Comparison of ENCODE assay signal across 9 mouse cellular contexts in genomic region chr17:24638840-24639239, GRCm38 (mm10). TPM values are rescaled to one million over a fixed set of nuclear protein-coding genes. Genes with fewer than 3 reads are reported as not detected.
DNase-seq lines count a peak whose midpoint lies in the region; ATAC-seq and TF ChIP-seq lines count a peak whose summit lies in the region.
"Had no signal": no experiment of that assay in that cellular context is flagged by ENCODE, and none has a peak within 500 bp of the region (broad histone marks: within the 10 kb centered on the region; RNA-seq: fewer than 3 reads in every experiment).

No protein-coding gene starts in this region.

- WGBS in forebrain, embryonic 10.5 days = 75% methylated on average over 9 of the region's 9 CpGs
- WGBS in forebrain, embryonic 15.5 days = 68% methylated on average over 9 of the region's 9 CpGs
- WGBS in heart, postnatal 0 days = 69% methylated on average over 9 of the region's 9 CpGs

- no peaks in the 10 kb centered on the region for H3K27me3 ChIP-seq in forebrain, embryonic 10.5 days (ENCODE audit: poor library complexity, severe bottlenecking)
- no peaks in the 10 kb centered on the region for H3K27me3 ChIP-seq in forebrain, embryonic 15.5 days
- no peaks in the 10 kb centered on the region for H3K27me3 ChIP-seq in heart, postnatal 0 days (ENCODE audit: control insufficient read depth, insufficient read depth, low read length)

- H3K4me3 ChIP-seq in forebrain, embryonic 10.5 days = no peak overlapping the region
- H3K4me3 ChIP-seq in forebrain, embryonic 15.5 days = no peak overlapping the region
- no peak overlapping the region for H3K4me3 ChIP-seq in heart, postnatal 0 days (ENCODE audit: low read depth, low read length)

- no peak overlapping the region for H3K9ac ChIP-seq in forebrain, embryonic 15.5 days (replicated peaks)
- H3K9ac ChIP-seq in heart, postnatal 0 days (replicated peaks; ENCODE audit: low read depth, low read length) = no peak overlapping the region

- peaks cover 41% of the 10 kb centered on the region for H3K36me3 ChIP-seq in forebrain, embryonic 10.5 days (replicated peaks)
- no peaks in the 10 kb centered on the region for H3K36me3 ChIP-seq in forebrain, embryonic 15.5 days
- peaks cover 28% of the 10 kb centered on the region for H3K36me3 ChIP-seq in heart, postnatal 0 days (replicated peaks; ENCODE audit: control insufficient read depth, insufficient read depth, low read length)

- H3K9me3 ChIP-seq in forebrain, embryonic 10.5 days = no peaks in the 10 kb centered on the region
- no peaks in the 10 kb centered on the region for H3K9me3 ChIP-seq in forebrain, embryonic 15.5 days
- H3K9me3 ChIP-seq in heart, postnatal 0 days (replicated peaks; ENCODE audit: control insufficient read depth, low read length) = no peaks in the 10 kb centered on the region

- TF ChIP-seq EP300 in heart, postnatal 0 days (IDR thresholded peaks at IDR 0.05; ENCODE audit: low read depth) = no peak

- peaks cover 48% of the 10 kb centered on the region for H3K4me1 ChIP-seq in forebrain, embryonic 10.5 days
- H3K4me1 ChIP-seq in forebrain, embryonic 15.5 days = no peaks in the 10 kb centered on the region
- peaks cover 8% of the 10 kb centered on the region for H3K4me1 ChIP-seq in heart, postnatal 0 days (ENCODE audit: control insufficient read depth, insufficient read depth)

- no peak for ATAC-seq in forebrain, embryonic 15.5 days (replicated peaks)
- peak; percentile 61 for ATAC-seq in heart, postnatal 0 days (ENCODE audit: insufficient read depth, low read depth)
- no peak for ATAC-seq in megakaryocyte, adult 5-6 weeks (ENCODE audit: poor library complexity, severe bottlenecking)
- ATAC-seq in CD4-positive, CD25-positive, alpha-beta regulatory T cell, adult 4 months = no peak

- no peak for DNase-seq in forebrain, embryonic 10.5 days (ENCODE audit: extremely low spot score, low spot score)
- no peak for DNase-seq in heart, postnatal 0 days (ENCODE audit: low spot score)
- DNase-seq in kidney, postnatal 14 days = peak; percentile 88
- DNase-seq in ovary, postnatal 10 days (ENCODE audit: low spot score) = peak; percentile 30
- no peak for DNase-seq in left cerebral cortex, adult 11 months (ENCODE audit: low spot score)

- peak overlapping the region; percentile 80 for H3K27ac ChIP-seq in forebrain, embryonic 10.5 days
- no peak overlapping the region for H3K27ac ChIP-seq in forebrain, embryonic 15.5 days (replicated peaks)
- peak overlapping the region; percentile 71 for H3K27ac ChIP-seq in heart, postnatal 0 days (ENCODE audit: low read depth)

- TF ChIP-seq CTCF in heart, postnatal 0 days (IDR thresholded peaks at IDR 0.05; ENCODE audit: low read depth) = no peak

- H3K4me2 ChIP-seq in forebrain, embryonic 15.5 days (replicated peaks) = no peak overlapping the region
- no peak overlapping the region for H3K4me2 ChIP-seq in heart, postnatal 0 days (ENCODE audit: low read depth, low read length)

RNA-seq across cellular contexts. Expression of gene Nthl1, which starts 6.4 kb away (rescaled TPM):
- 26.9 and 29.5 TPM in 2 replicates for polyA plus RNA-seq in forebrain, embryonic 10.5 days (2016; fragmentation: Nextera tagmentation; extraction: Ambion mirVana)
- polyA plus RNA-seq in forebrain, embryonic 15.5 days (2015; fragmentation: Nextera tagmentation; extraction: Ambion mirVana) = 12.5 and 12.7 TPM in 2 replicates
- 3.7 and 10.0 TPM in 2 replicates for total RNA-seq in heart, postnatal 0 days (2014; rRNA removed; ENCODE audit: low replicate concordance)
- polyA plus RNA-seq in heart, postnatal 0 days (2015; fragmentation: Nextera tagmentation; extraction: Ambion mirVana) = 5.7 and 7.3 TPM in 2 replicates
- total RNA-seq in megakaryocyte, adult 5-6 weeks (2015) = 0.50 and 2.1 TPM in 2 replicates
- total RNA-seq in megakaryocyte, adult 5-6 weeks (2017) = 3.4 and 4.7 TPM in 2 replicates
- polyA plus RNA-seq in CD4-positive, CD25-positive, alpha-beta regulatory T cell, adult 4 months (2017; shearing (Covaris generic)) = 1 to 10 TPM; 3.1 to 6.0 TPM

RNA-seq across cellular contexts. Expression of gene Tsc2, which starts 6.4 kb away (rescaled TPM):
- polyA plus RNA-seq in forebrain, embryonic 10.5 days (2016; fragmentation: Nextera tagmentation; extraction: Ambion mirVana) = 75.3 and 75.4 TPM in 2 replicates
- 68.7 and 75.6 TPM in 2 replicates for polyA plus RNA-seq in forebrain, embryonic 15.5 days (2015; fragmentation: Nextera tagmentation; extraction: Ambion mirVana)
- 55.4 and 88.7 TPM in 2 replicates for total RNA-seq in heart, postnatal 0 days (2014; rRNA removed; ENCODE audit: low replicate concordance)
- 29.2 and 34.4 TPM in 2 replicates for polyA plus RNA-seq in heart, postnatal 0 days (2015; fragmentation: Nextera tagmentation; extraction: Ambion mirVana)
- total RNA-seq in megakaryocyte, adult 5-6 weeks (2015) = 60.9 and 78.2 TPM in 2 replicates
- 25.5 and 32.4 TPM in 2 replicates for total RNA-seq in megakaryocyte, adult 5-6 weeks (2017)
- 10 to 100 TPM; 20.5 to 28.2 TPM for polyA plus RNA-seq in CD4-positive, CD25-positive, alpha-beta regulatory T cell, adult 4 months (2017; shearing (Covaris generic))

RNA-seq across cellular contexts. Expression of gene Slc9a3r2, which starts 11.3 kb away (rescaled TPM):
- 25.9 and 27.1 TPM in 2 replicates for polyA plus RNA-seq in forebrain, embryonic 10.5 days (2016; fragmentation: Nextera tagmentation; extraction: Ambion mirVana)
- polyA plus RNA-seq in forebrain, embryonic 15.5 days (2015; fragmentation: Nextera tagmentation; extraction: Ambion mirVana) = 26.7 and 27.6 TPM in 2 replicates
- 87.9 and 118 TPM in 2 replicates for total RNA-seq in heart, postnatal 0 days (2014; rRNA removed; ENCODE audit: low replicate concordance)
- 61.9 and 68.1 TPM in 2 replicates for polyA plus RNA-seq in heart, postnatal 0 days (2015; fragmentation: Nextera tagmentation; extraction: Ambion mirVana)
- total RNA-seq in megakaryocyte, adult 5-6 weeks (2015) = 0.30 and 1.4 TPM in 2 replicates
- total RNA-seq in megakaryocyte, adult 5-6 weeks (2017) = 1.1 and 1.5 TPM in 2 replicates
- not detected for polyA plus RNA-seq in CD4-positive, CD25-positive, alpha-beta regulatory T cell, adult 4 months (2017; shearing (Covaris generic))

RNA-seq across cellular contexts. Expression of gene Npw, which starts 19.4 kb away (rescaled TPM):
- not detected in 2 replicates for polyA plus RNA-seq in forebrain, embryonic 10.5 days (2016; fragmentation: Nextera tagmentation; extraction: Ambion mirVana)
- not detected in 2 replicates for polyA plus RNA-seq in forebrain, embryonic 15.5 days (2015; fragmentation: Nextera tagmentation; extraction: Ambion mirVana)
- total RNA-seq in heart, postnatal 0 days (2014; rRNA removed; ENCODE audit: low replicate concordance) = not detected in 2 replicates
- polyA plus RNA-seq in heart, postnatal 0 days (2015; fragmentation: Nextera tagmentation; extraction: Ambion mirVana) = not detected in 2 replicates
- not detected in 2 replicates for total RNA-seq in megakaryocyte, adult 5-6 weeks (2015)
- not detected in 2 replicates for total RNA-seq in megakaryocyte, adult 5-6 weeks (2017)
- polyA plus RNA-seq in CD4-positive, CD25-positive, alpha-beta regulatory T cell, adult 4 months (2017; shearing (Covaris generic)) = not detected
- total RNA-seq: adrenal gland, postnatal 36 days had no signal

RNA-seq across cellular contexts. Expression of gene Zfp598, which starts 30.6 kb away (rescaled TPM):
- polyA plus RNA-seq in forebrain, embryonic 10.5 days (2016; fragmentation: Nextera tagmentation; extraction: Ambion mirVana) = 27.5 and 30.6 TPM in 2 replicates
- 19.1 and 20.9 TPM in 2 replicates for polyA plus RNA-seq in forebrain, embryonic 15.5 days (2015; fragmentation: Nextera tagmentation; extraction: Ambion mirVana)
- 25.4 and 27.5 TPM in 2 replicates for total RNA-seq in heart, postnatal 0 days (2014; rRNA removed; ENCODE audit: low replicate concordance)
- 7.8 TPM in 2 replicates for polyA plus RNA-seq in heart, postnatal 0 days (2015; fragmentation: Nextera tagmentation; extraction: Ambion mirVana)
- 18.1 and 19.2 TPM in 2 replicates for total RNA-seq in megakaryocyte, adult 5-6 weeks (2015)
- total RNA-seq in megakaryocyte, adult 5-6 weeks (2017) = 12.7 and 17.8 TPM in 2 replicates
- 1 to 10 TPM; 3.7 to 5.4 TPM for polyA plus RNA-seq in CD4-positive, CD25-positive, alpha-beta regulatory T cell, adult 4 months (2017; shearing (Covaris generic))

Comparison
In these comparisons a context has a peak if more than half of its experiments do, and no peak if none do; other contexts are left out.
1. DNase-seq: peak in kidney, postnatal 14 days (single experiment) and ovary, postnatal 10 days (single experiment); none in forebrain, embryonic 10.5 days (single experiment), heart, postnatal 0 days (single experiment) and left cerebral cortex, adult 11 months (single experiment).
2. RNA of gene Slc9a3r2, which starts 11.3 kb away (polyA plus RNA-seq): 61.9 to 68.1 TPM in heart, postnatal 0 days, 25.9 to 27.1 TPM in forebrain, embryonic 10.5 days and 26.7 to 27.6 TPM in forebrain, embryonic 15.5 days; not detected in CD4-positive, CD25-positive, alpha-beta regulatory T cell, adult 4 months; every median in the first group is over 10 times any median in the second.